Mouse (Mus musculus) midbrain, embryonic 16.5 days (tissue): Measurements from ENCODE around the gene Gm45717. TPM values are rescaled to one million over a fixed set of nuclear protein-coding genes. Genes with fewer than 3 reads are reported as not detected.
"Not testable (repeated sequence)": the region's sequence is repeated elsewhere in the genome, so short reads cannot be mapped to it uniquely, and the experiment has no call there.

Experiments
- ATAC-seq: fragments of 200-750 bp; cut with Nextera tagmentation; 2 replicates; pipeline ENCODE4 v1.8.0; 2017; ENCODE audit warnings: moderate TSS enrichment
- H3K27ac ChIP-seq: fragments of 300-500 bp; sonication (generic); 2 replicates; pipeline ENCODE4 v1.5.1; 2014; ENCODE audit warnings: mild to moderate bottlenecking, low read length, mixed read lengths
- H3K27me3 ChIP-seq: fragments of 300-500 bp; sonication (generic); 2 replicates; pipeline ENCODE4 v1.6.1; 2014; ENCODE audit warnings: low read depth, low read length, mixed read lengths; ENCODE audit not compliant: control insufficient read depth, insufficient read depth
- H3K36me3 ChIP-seq: fragments of 300-500 bp; sonication (generic); 2 replicates; pipeline ENCODE4 v1.6.1; 2014; ENCODE audit warnings: mild to moderate bottlenecking, low read length, moderate library complexity, mixed read lengths; ENCODE audit not compliant: control insufficient read depth, insufficient read depth
- H3K4me1 ChIP-seq: fragments of 300-500 bp; sonication (generic); 2 replicates; pipeline ENCODE4 v1.6.1; 2014; ENCODE audit warnings: mild to moderate bottlenecking, low read length, mixed read lengths; ENCODE audit not compliant: control insufficient read depth, insufficient read depth
- H3K4me2 ChIP-seq: fragments of 300-500 bp; sonication (generic); 2 replicates; pipeline ENCODE4 v1.6.1; 2014; ENCODE audit warnings: mild to moderate bottlenecking, low read length, mixed read lengths
- H3K4me3 ChIP-seq: fragments of 300-500 bp; sonication (generic); 2 replicates; pipeline ENCODE4 v1.5.1; 2014; ENCODE audit warnings: low read depth, mild to moderate bottlenecking, low read length, moderate library complexity, mixed read lengths
- H3K9ac ChIP-seq: fragments of 300-500 bp; sonication (generic); 2 replicates; pipeline ENCODE4 v1.6.1; 2014; ENCODE audit warnings: low read depth, low read length, mixed read lengths
- H3K9me3 ChIP-seq: fragments of 300-500 bp; sonication (generic); replicated peaks from 2 replicates; pipeline ENCODE4 v1.6.1; 2014; ENCODE audit warnings: mild to moderate bottlenecking, low read length, mixed read lengths; ENCODE audit not compliant: control insufficient read depth, poor library complexity, severe bottlenecking
- WGBS: fragments of 180-500 bp; shearing (Covaris S2); extraction: QIAGEN DNeasy Blood & Tissue Kit; methylation state at CpG from one replicate; pipeline ENCODE4 v1.1.7; 2014; 5-methylcytosine and 5-hydroxymethylcytosine counted together
- polyA plus RNA-seq: library from polyadenylated mRNA; unstranded; fragments of >200 nt; fragmentation: Nextera tagmentation; extraction: Ambion mirVana; gene quantifications from 2 replicates; pipeline ENCODE4 v1.2.1, GENCODE M21; 2015

Gm45717 gene
- polyA plus RNA-seq, 1 experiment from 2014 or later: not detected

GRCm38 (mm10) chr7:140989022-140989421 is 33.3 kb upstream of the Gm45717 start:
- Histone ChIP-seq H3K27me3 (no peaks in the 10 kb centered on the region), H3K4me1 (no peaks in the 10 kb centered on the region), H3K4me3 (no peak overlapping the region), H3K9ac (no peak overlapping the region), H3K27ac (no peak overlapping the region), H3K4me2 (no peak overlapping the region), H3K36me3 (no peaks in the 10 kb centered on the region), H3K9me3 (no peaks in the 10 kb centered on the region)
- WGBS: 65% methylated on average over 4 of the region's 4 CpGs
- no peak for ATAC-seq

- H3K27ac ChIP-seq: no peak overlapping the region
- no peak overlapping the region for H3K4me2 ChIP-seq
- 88% methylated on average over 17 of the region's 17 CpGs for WGBS
- H3K9me3 ChIP-seq: no peaks in the 10 kb centered on the region
- no peaks in the 10 kb centered on the region for H3K27me3 ChIP-seq
- H3K4me3 ChIP-seq: no peak overlapping the region
- ATAC-seq: no peak
- no peaks in the 10 kb centered on the region for H3K36me3 ChIP-seq
- no peaks in the 10 kb centered on the region for H3K4me1 ChIP-seq
- H3K9ac ChIP-seq: no peak overlapping the region
These were observed 31.7 kb upstream of the Gm45717 start for GRCm38 (mm10) chr7:140987182-140988138.

GRCm38 (mm10) chr7:140982971-140983370 is 27.2 kb upstream of the Gm45717 start:
- Histone ChIP-seq H3K36me3 (no peaks in the 10 kb centered on the region), H3K27ac (no peak overlapping the region), H3K27me3 (no peaks in the 10 kb centered on the region), H3K4me3 (no peak overlapping the region), H3K4me2 (no peak overlapping the region), H3K9me3 (no peaks in the 10 kb centered on the region), H3K4me1 (no peaks in the 10 kb centered on the region), H3K9ac (no peak overlapping the region)
- 92% methylated on average over 7 of the region's 7 CpGs for WGBS
- no peak for ATAC-seq

- WGBS: 95% methylated on average over 8 of the region's 8 CpGs
- H3K4me1 ChIP-seq: no peaks in the 10 kb centered on the region
- H3K9ac ChIP-seq: no peak overlapping the region
- ATAC-seq: no peak
- H3K36me3 ChIP-seq: no peaks in the 10 kb centered on the region
- no peak overlapping the region for H3K4me3 ChIP-seq
- H3K9me3 ChIP-seq: no peaks in the 10 kb centered on the region
- no peaks in the 10 kb centered on the region for H3K27me3 ChIP-seq
- H3K4me2 ChIP-seq: no peak overlapping the region
- no peak overlapping the region for H3K27ac ChIP-seq
These were observed 26.0 kb upstream of the Gm45717 start for GRCm38 (mm10) chr7:140981704-140982103.

- 90% methylated on average over 9 of the region's 9 CpGs for WGBS
- H3K9me3 ChIP-seq, H3K9ac ChIP-seq, H3K36me3 ChIP-seq, H3K4me1 ChIP-seq, H3K4me3 ChIP-seq, H3K27ac ChIP-seq, ATAC-seq, H3K4me2 ChIP-seq, H3K27me3 ChIP-seq: not testable (repeated sequence)
These were observed 21.0 kb upstream of the Gm45717 start for GRCm38 (mm10) chr7:140976720-140977119.

GRCm38 (mm10) chr7:140975465-140975864 is 19.7 kb upstream of the Gm45717 start:
- no peaks in the 10 kb centered on the region for H3K4me1 ChIP-seq
- no peaks in the 10 kb centered on the region for H3K36me3 ChIP-seq
- WGBS: 12% methylated on average over 3 of the region's 3 CpGs
- H3K9ac ChIP-seq: no peak overlapping the region
- no peak overlapping the region for H3K4me3 ChIP-seq
- no peaks in the 10 kb centered on the region for H3K9me3 ChIP-seq
- no peaks in the 10 kb centered on the region; the same call in 1 of the 2 replicates for H3K27me3 ChIP-seq
- no peak overlapping the region for H3K27ac ChIP-seq
- no peak for ATAC-seq
- H3K4me2 ChIP-seq: no peak overlapping the region

- H3K9ac ChIP-seq: no peak overlapping the region
- H3K36me3 ChIP-seq: no peaks in the 10 kb centered on the region
- H3K4me2 ChIP-seq: no peak overlapping the region
- no peak for ATAC-seq
- 8% methylated on average over 9 of the region's 9 CpGs for WGBS
- no peaks in the 10 kb centered on the region; the same call in 1 of the 2 replicates for H3K27me3 ChIP-seq
- H3K27ac ChIP-seq: no peak overlapping the region
- no peaks in the 10 kb centered on the region for H3K4me1 ChIP-seq
- H3K4me3 ChIP-seq: no peak overlapping the region
- H3K9me3 ChIP-seq: no peaks in the 10 kb centered on the region
These were observed 19.2 kb upstream of the Gm45717 start for GRCm38 (mm10) chr7:140974940-140975339.

GRCm38 (mm10) chr7:140973396-140974165 is 17.8 kb upstream of the Gm45717 start:
- Histone ChIP-seq H3K27ac (no peak overlapping the region), H3K4me1 (no peaks in the 10 kb centered on the region), H3K36me3 (no peaks in the 10 kb centered on the region), H3K9me3 (no peaks in the 10 kb centered on the region), H3K27me3 (no peaks in the 10 kb centered on the region; the same call in 1 of the 2 replicates), H3K4me3 (no peak overlapping the region), H3K9ac (no peak overlapping the region), H3K4me2 (no peak overlapping the region)
- ATAC-seq: no peak
- 25% methylated on average over 14 of the region's 14 CpGs for WGBS
